Mouse (Mus musculus) CH12.LX (cell line): ENCODE measurements around the gene Ccnd1.

Experiments
- CTCF ChIP-seq, 2 experiments: IDR thresholded peaks in 1 of 2; conservative IDR thresholded peaks in 1 of 2; 2 replicates each; pipeline ENCODE4 v1.5.1; 2011 to 2012; ENCODE audit warnings: low read depth in 2 of 2, low read length in 2 of 2, improper control_type of control experiment in 1 of 2, inconsistent platforms in 1 of 2, mild to moderate bottlenecking in 1 of 2, moderate library complexity in 1 of 2
- ELF1 ChIP-seq: IDR thresholded peaks from 2 replicates; pipeline ENCODE4 v1.6.1; 2014; ENCODE audit warnings: low read depth, mild to moderate bottlenecking, inconsistent platforms, low read length, improper control_type of control experiment
- MAFK ChIP-seq: IDR thresholded peaks from 2 replicates; pipeline ENCODE4 v1.6.1; 2011; ENCODE audit warnings: low read length, improper control_type of control experiment; ENCODE audit not compliant: insufficient replicate concordance
- MAX ChIP-seq: IDR thresholded peaks from 2 replicates; pipeline ENCODE4 v1.6.1; 2011; ENCODE audit warnings: low read length, improper control_type of control experiment
- NELFE ChIP-seq: IDR thresholded peaks from 2 replicates; pipeline ENCODE4 v1.6.1; 2011; ENCODE audit warnings: low read depth, low read length, improper control_type of control experiment
- RCOR1 ChIP-seq: conservative IDR thresholded peaks from 2 replicates; pipeline ENCODE4 v1.6.1; 2012; ENCODE audit warnings: low read depth, mild to moderate bottlenecking, inconsistent platforms, low read length, improper control_type of control experiment

DNA sequence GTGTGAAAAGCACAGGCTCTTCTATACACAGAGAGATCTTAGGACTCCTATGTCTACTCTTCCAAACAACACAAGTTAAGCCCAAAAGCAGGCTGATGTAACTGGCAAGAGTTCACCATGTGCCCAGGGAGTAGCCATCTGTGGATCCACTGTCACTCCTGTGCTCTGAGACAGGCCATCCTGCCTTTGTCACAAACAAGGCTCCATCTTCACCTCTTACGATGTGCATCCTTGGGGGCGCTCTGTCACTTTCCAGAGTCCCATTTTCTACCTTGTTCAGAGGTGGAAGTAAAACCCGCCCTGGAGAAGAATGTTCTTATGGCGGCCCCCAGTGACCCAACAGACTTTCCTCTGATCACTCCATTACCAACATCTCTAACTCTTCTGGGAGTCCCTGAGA, 45.0 kb downstream of the Ccnd1 start:
- no peak for TF ChIP-seq MAX
- no peak for TF ChIP-seq MAFK
- no peak for TF ChIP-seq ELF1
- no peak for TF ChIP-seq RCOR1
- no peak for TF ChIP-seq CTCF (conservative IDR thresholded peaks at IDR 0.05 in 1 of 2, IDR thresholded peaks at IDR 0.05 in 1 of 2; ENCODE audit: low read depth in 2 of 2, low read length in 2 of 2)
- no peak for TF ChIP-seq NELFE
